Mouse (Mus musculus) hindbrain, postnatal 0 days (tissue): Measurements from ENCODE around the gene Fbn1. TPM values are rescaled to one million over a fixed set of nuclear protein-coding genes. Genes with fewer than 3 reads are reported as not detected.

Experiments
- ATAC-seq: fragments of 200-750 bp; cut with Nextera tagmentation; 2 replicates; pipeline ENCODE4 v1.8.0; 2017; ENCODE audit warnings: mild to moderate bottlenecking, moderate TSS enrichment, moderate library complexity
- DNase-seq: peaks from one replicate; pipeline ENCODE4 v3.0.0-alpha.2; 2015; ENCODE audit warnings: low spot score
- H3K27ac ChIP-seq: fragments of 300-500 bp; sonication (generic); 2 replicates; pipeline ENCODE4 v1.5.1; 2014; ENCODE audit warnings: mild to moderate bottlenecking
- H3K27me3 ChIP-seq: fragments of 300-500 bp; sonication (generic); 2 replicates; pipeline ENCODE4 v1.6.1; 2014; ENCODE audit warnings: low read length, mixed read lengths; ENCODE audit not compliant: insufficient read depth
- H3K36me3 ChIP-seq: fragments of 300-500 bp; sonication (generic); 2 replicates; pipeline ENCODE4 v1.6.1; 2014; ENCODE audit warnings: low read length, mixed read lengths; ENCODE audit not compliant: insufficient read depth
- H3K4me1 ChIP-seq: fragments of 300-500 bp; sonication (generic); 2 replicates; pipeline ENCODE4 v1.6.1; 2014; ENCODE audit warnings: antibody characterized with exemption, low read length, mixed read lengths; ENCODE audit not compliant: insufficient read depth
- H3K4me2 ChIP-seq: fragments of 300-500 bp; sonication (generic); 2 replicates; pipeline ENCODE4 v1.6.1; 2014; ENCODE audit warnings: low read depth, mild to moderate bottlenecking, low read length, moderate library complexity, mixed read lengths
- H3K4me3 ChIP-seq: fragments of 300-500 bp; sonication (generic); 2 replicates; pipeline ENCODE4 v1.5.1; 2014; ENCODE audit warnings: low read length
- H3K9ac ChIP-seq: fragments of 300-500 bp; sonication (generic); replicated peaks from 2 replicates; pipeline ENCODE4 v1.6.1; 2014; ENCODE audit warnings: mild to moderate bottlenecking, low read length, moderate library complexity, mixed read lengths
- H3K9me3 ChIP-seq: fragments of 300-500 bp; sonication (generic); 2 replicates; pipeline ENCODE4 v1.6.1; 2016; ENCODE audit warnings: low read length, mixed read lengths
- CTCF ChIP-seq: IDR thresholded peaks from 2 replicates; pipeline ENCODE4 v1.5.1; 2016; ENCODE audit warnings: antibody characterized with exemption, control low read depth, low read depth
- WGBS: fragments of 180-500 bp; shearing (Covaris S2); extraction: QIAGEN DNeasy Blood & Tissue Kit; methylation state at CpG from one replicate; pipeline ENCODE4 v1.1.7; 2014; 5-methylcytosine and 5-hydroxymethylcytosine counted together
- polyA plus RNA-seq: library from polyadenylated mRNA; unstranded; fragments of >200 nt; fragmentation: Nextera tagmentation; extraction: Ambion mirVana; gene quantifications from 2 replicates; pipeline ENCODE4 v1.2.1, GENCODE M21; 2015
- total RNA-seq: library from RNA; depleted of rRNA; stranded (reverse); fragments of >200 nt; gene quantifications from 2 replicates; pipeline ENCODE4 v1.2.3, GENCODE M21; 2014

Fbn1 gene
- total and polyA plus RNA-seq, 2 experiments from 2014 or later, result 2.3 to 16.6 TPM

DNA sequence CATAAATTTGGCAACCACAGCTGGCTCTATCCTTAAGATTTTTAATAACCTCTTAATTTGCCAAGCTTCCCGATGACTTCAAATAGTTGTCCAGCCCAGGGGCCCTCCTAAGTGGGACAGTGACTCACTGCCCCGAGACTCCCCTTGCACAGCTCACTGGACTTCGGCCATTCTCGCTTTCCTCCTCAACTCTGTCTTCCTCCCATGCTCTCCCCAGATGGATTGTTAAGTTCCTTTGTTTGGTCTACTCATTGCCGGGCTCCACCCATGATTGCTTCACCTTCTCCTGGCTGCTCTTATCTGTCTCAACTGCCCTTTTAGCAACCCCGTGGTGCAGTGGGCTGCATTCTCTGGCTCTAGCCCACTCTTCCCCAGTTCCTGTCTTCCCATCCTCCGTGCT is 229.3 kb downstream of the Fbn1 start:
- 67% methylated on average over 7 of the region's 7 CpGs for WGBS
- no peak overlapping the region for H3K27ac ChIP-seq

DNA sequence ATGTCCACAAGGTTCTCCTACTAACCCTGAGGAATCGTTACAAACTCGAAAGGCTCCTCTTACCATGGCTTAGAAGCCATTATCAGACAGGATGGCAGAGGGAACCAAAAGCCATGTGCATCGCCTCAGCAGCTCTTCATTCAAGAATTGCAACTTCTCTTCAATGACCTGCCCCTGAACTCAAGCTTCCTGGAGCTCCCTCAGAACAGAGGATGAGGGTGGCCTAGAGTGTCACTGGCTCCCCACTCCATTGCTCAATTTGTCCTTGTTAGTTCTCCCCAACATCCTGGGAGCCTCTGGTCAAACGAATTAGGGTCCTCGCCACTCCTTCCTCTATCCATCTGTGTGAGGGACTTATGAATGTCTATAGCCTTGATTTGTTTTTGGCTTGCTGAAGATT is 231.1 kb downstream of the Fbn1 start:
- H3K9ac ChIP-seq, result no peak overlapping the region
- no peak overlapping the region for H3K4me2 ChIP-seq
- no peak overlapping the region for H3K4me3 ChIP-seq
- no peak for TF ChIP-seq CTCF
- whole genome bisulfite sequencing, result 88% methylated on average over 5 of the region's 5 CpGs
- no peaks in the 10 kb centered on the region for H3K27me3 ChIP-seq
- no peak overlapping the region for H3K27ac ChIP-seq
- no peak for ATAC-seq
- H3K36me3 ChIP-seq, result no peaks in the 10 kb centered on the region
- H3K9me3 ChIP-seq, result no peaks in the 10 kb centered on the region
- no peak for DNase-seq
- no peaks in the 10 kb centered on the region for H3K4me1 ChIP-seq

More for the DNA sequence above, 229.3 kb downstream of the Fbn1 start:
- Histone ChIP-seq H3K27me3 (no peaks in the 10 kb centered on the region), H3K4me1 (no peaks in the 10 kb centered on the region), H3K9me3 (no peaks in the 10 kb centered on the region), H3K4me3 (no peak overlapping the region), H3K4me2 (no peak overlapping the region), H3K36me3 (no peaks in the 10 kb centered on the region), H3K9ac (no peak overlapping the region)
- no peak for DNase-seq
- TF ChIP-seq CTCF, result no peak
- no peak for ATAC-seq

DNA sequence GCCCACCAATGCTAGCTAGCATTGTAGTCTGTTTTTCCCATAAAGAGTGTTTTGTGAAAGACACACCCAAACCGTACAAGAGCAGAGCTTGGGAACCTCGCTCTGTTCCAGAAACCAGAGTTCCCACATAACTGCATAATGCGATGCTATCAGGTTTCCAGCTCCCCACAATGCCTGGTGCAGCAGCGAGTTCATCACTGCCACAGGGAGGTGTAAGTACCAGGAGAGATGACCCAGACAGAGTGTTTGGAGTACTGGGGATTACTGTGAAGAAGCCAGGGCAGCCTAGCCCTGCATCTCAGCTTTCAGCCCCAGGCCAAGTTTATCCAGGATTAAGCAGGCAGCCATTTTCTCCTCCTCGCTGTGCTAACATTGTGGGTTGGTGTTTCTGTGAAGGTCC is 232.2 kb downstream of the Fbn1 start:
- Histone ChIP-seq H3K27ac (no peak overlapping the region), H3K27me3 (no peaks in the 10 kb centered on the region), H3K36me3 (no peaks in the 10 kb centered on the region), H3K9me3 (no peaks in the 10 kb centered on the region), H3K4me2 (no peak overlapping the region), H3K4me1 (no peaks in the 10 kb centered on the region), H3K4me3 (no peak overlapping the region), H3K9ac (no peak overlapping the region)
- ATAC-seq, result no peak
- 76% methylated on average over 5 of the region's 5 CpGs for WGBS
- DNase-seq, result no peak
- no peak for TF ChIP-seq CTCF

DNA sequence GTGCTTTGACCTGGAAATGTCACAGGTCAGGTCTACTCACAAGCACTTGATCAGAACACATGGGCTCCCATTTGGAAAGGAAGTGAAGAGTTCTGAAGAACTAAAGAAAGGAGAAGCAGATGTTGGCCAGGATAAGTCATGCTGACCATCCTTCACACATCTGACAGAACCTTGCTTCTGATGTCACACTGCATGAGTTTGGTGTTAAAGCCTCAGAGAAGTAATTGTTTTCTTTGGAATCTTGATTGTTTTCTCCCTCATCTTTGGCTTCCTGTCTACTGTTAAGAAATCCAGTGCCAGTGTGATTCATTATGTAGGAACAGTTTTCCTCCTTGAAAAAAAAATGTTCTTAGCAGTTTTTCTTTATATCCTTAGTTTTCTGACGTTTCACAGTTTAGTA is 238.9 kb downstream of the Fbn1 start:
- DNase-seq, result no peak
- H3K4me2 ChIP-seq, result no peak overlapping the region
- 69% methylated on average over 1 of the region's 1 CpGs for WGBS
- H3K9ac ChIP-seq, result no peak overlapping the region
- no peaks in the 10 kb centered on the region for H3K27me3 ChIP-seq
- H3K4me3 ChIP-seq, result no peak overlapping the region
- ATAC-seq, result no peak
- TF ChIP-seq CTCF, result no peak
- H3K9me3 ChIP-seq, result no peaks in the 10 kb centered on the region
- H3K4me1 ChIP-seq, result no peaks in the 10 kb centered on the region
- H3K36me3 ChIP-seq, result no peaks in the 10 kb centered on the region
- H3K27ac ChIP-seq, result no peak overlapping the region

DNA sequence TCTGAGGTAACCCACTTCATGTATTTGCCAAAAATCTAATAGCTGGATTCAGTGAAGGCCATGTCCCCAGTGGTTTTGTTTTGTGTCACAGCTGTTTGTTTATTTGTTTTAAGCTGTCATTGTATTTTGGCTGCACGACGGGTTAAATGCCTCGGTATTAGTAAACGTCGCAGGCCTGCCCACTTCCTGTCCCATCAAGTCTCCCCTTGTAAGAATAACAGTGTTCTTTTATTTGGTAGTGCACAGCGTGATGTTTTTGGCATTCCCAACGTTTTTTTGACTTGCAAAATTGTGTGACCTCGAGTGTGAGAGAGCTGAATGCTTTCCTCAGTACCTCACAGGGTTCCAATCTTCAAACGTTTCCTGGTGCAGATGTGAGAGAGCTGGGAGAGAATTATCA is 244.0 kb downstream of the Fbn1 start:
- H3K4me1 ChIP-seq, result no peaks in the 10 kb centered on the region
- H3K36me3 ChIP-seq, result no peaks in the 10 kb centered on the region
- TF ChIP-seq CTCF, result no peak
- DNase-seq (peak; percentile 16), ATAC-seq (no peak)
- no peak overlapping the region for H3K4me2 ChIP-seq
- H3K9me3 ChIP-seq, result no peaks in the 10 kb centered on the region
- no peaks in the 10 kb centered on the region for H3K27me3 ChIP-seq
- WGBS, result 11% methylated on average over 9 of the region's 9 CpGs
- H3K27ac ChIP-seq, result no peak overlapping the region
- no peak overlapping the region for H3K9ac ChIP-seq
- no peak overlapping the region for H3K4me3 ChIP-seq

DNA sequence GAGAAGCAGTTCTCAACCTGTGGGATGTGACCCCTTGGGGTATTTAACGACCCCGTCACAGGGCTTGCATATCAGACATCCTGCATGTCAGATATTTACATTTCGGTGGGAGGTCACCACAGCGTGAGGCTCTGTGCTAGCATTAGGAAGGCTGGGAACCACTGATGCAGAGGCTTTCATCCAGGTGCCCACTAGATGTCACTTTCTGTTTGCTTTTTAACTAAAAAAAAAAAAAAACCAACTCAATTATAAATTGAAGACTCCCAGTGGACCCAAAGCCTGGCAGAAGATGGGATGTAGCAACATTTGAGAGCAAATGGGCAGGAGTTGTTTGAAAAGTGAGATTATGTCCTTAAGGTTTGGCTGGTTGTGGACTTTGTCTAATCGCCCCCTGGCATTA is 244.7 kb downstream of the Fbn1 start:
- H3K4me1 ChIP-seq, result no peaks in the 10 kb centered on the region
- no peaks in the 10 kb centered on the region for H3K27me3 ChIP-seq
- WGBS, result 17% methylated on average over 5 of the region's 5 CpGs
- no peak overlapping the region for H3K27ac ChIP-seq
- peaks cover 3% of the 10 kb centered on the region; the same call in 1 of the 2 replicates for H3K36me3 ChIP-seq
- ATAC-seq (peak; percentile 79), DNase-seq (peak; percentile 83)
- no peak overlapping the region for H3K9ac ChIP-seq
- no peaks in the 10 kb centered on the region for H3K9me3 ChIP-seq
- peak; percentile 74 for TF ChIP-seq CTCF
- H3K4me2 ChIP-seq, result peak overlapping the region; percentile 25; the same call in 1 of the 2 replicates
- no peak overlapping the region for H3K4me3 ChIP-seq

DNA sequence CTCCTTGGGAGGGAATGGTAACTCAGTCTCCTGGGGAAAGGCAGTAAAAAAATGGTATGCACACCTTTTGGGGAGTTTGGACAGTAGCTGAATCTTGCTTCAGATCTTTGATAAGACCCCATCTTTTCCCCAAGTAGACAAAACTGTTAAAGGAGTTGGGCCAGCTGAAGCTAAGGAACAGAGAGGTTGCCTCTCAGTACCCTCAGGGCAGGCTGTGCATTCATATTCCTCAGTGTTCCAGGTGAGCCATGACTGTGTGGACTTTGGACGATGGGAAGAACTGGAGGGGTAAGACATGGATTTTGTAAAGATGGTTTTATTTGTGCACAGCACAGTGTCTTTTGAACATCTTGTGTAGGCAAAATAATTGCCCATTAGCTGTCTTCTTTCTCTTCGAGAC is 247.5 kb downstream of the Fbn1 start:
- Histone ChIP-seq H3K9ac (no peak overlapping the region), H3K27me3 (no peaks in the 10 kb centered on the region), H3K4me2 (no peak overlapping the region), H3K4me3 (no peak overlapping the region), H3K4me1 (no peaks in the 10 kb centered on the region), H3K27ac (no peak overlapping the region), H3K9me3 (no peaks in the 10 kb centered on the region), H3K36me3 (peaks cover 19% of the 10 kb centered on the region; the same call in 1 of the 2 replicates)
- no peak for TF ChIP-seq CTCF
- no peak for ATAC-seq
- WGBS, result 88% methylated on average over 2 of the region's 2 CpGs
- DNase-seq, result no peak
